ENCODE assay signal across 25 mouse cellular contexts in the genomic region with DNA sequence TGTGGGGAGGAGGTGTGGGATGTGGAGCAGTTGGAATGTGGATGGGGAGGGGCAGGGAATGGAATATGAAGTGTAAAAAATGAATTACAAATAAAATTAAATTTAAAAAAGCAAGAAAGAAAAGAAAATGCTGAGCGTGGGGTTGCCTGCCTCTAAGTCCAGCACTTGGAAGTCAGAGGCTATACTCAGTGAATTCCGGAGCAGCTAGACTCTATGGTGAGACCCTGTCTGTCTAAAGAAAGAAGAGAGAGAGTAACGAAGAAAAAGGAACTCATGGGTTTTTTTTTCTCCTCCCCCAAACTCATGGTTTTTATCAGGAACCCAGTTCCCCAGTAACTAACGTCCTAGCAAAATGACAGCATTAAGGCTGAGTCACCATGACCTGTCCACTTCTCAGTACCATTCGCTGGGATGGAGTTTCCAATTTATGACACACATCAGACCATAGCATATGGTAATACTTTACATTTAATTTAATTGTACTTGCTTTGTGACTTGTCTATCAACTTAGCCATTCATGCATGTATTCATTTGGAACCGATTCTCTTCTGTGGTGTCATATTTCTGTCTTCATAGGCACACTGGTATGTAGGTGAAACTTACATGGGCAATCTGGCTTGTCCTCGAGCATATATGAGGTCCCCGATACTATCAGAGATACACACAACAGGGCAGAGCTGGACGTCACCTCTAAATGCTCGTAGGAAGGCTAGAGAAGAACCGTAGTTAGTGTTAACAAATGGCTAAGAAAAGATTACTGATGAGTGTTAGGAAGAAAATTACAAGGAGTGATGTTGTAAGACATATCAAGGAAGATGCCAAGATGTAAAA. TPM values are rescaled to one million over a fixed set of nuclear protein-coding genes. Genes with fewer than 3 reads are reported as not detected.
DNase-seq lines count a peak whose midpoint lies in the region; ATAC-seq and TF ChIP-seq lines count a peak whose summit lies in the region.
"Had no signal": no experiment of that assay in that cellular context is flagged by ENCODE, and none has a peak within 500 bp of the region (broad histone marks: within the 10 kb centered on the region; RNA-seq: fewer than 3 reads in every experiment).

No protein-coding gene starts in this region.

- no peak overlapping the region for H3ac ChIP-seq in C2C12 (ENCODE audit: control insufficient read depth, insufficient read length, low read depth)

- H3K79me3 ChIP-seq in C2C12 (ENCODE audit: low read depth), result no peaks in the 10 kb centered on the region

- no peak for TF ChIP-seq CTCF in C2C12 (IDR thresholded peaks at IDR 0.05; ENCODE audit: control insufficient read depth, insufficient read depth, insufficient read length)

- peak; percentile 61 for DNase-seq in 3T3-L1 (ENCODE audit: low read depth, low spot score)
- no peak for DNase-seq in retina, embryonic 14.5 days (ENCODE audit: low spot score)
- no peak for DNase-seq in testis, postnatal 14 days (ENCODE audit: low spot score)
- no peak for DNase-seq in adrenal gland, postnatal 25 days
- DNase-seq: adrenal gland, adult 8-10 months; cerebellum, adult 2 months; cerebellum, postnatal 25 days; gastrocnemius, postnatal 10 days; heart, postnatal 10 days; kidney, postnatal 4 days; lung, embryonic 14.5 days; lung, postnatal 4 days; right cerebral cortex, adult 18-20 months had no signal

- H3K36me3 ChIP-seq in C2C12 (ENCODE audit: control insufficient read depth, insufficient read depth), result no peaks in the 10 kb centered on the region
- no peaks in the 10 kb centered on the region for H3K36me3 ChIP-seq in liver, embryonic 15.5 days (replicated peaks)
- H3K36me3 ChIP-seq: hindbrain, embryonic 10.5 days; limb, embryonic 13.5 days; midbrain, embryonic 15.5 days; neural tube, embryonic 13.5 days had no signal

- no peaks in the 10 kb centered on the region for H3K79me2 ChIP-seq in C2C12 (ENCODE audit: control insufficient read depth, insufficient read depth)

- H3K4me3 ChIP-seq in C2C12 (ENCODE audit: insufficient read depth, poor library complexity, severe bottlenecking), result no peak overlapping the region
- H3K4me3 ChIP-seq in liver, embryonic 15.5 days (replicated peaks), result no peak overlapping the region
- H3K4me3 ChIP-seq: hindbrain, embryonic 10.5 days; limb, embryonic 13.5 days; midbrain, embryonic 15.5 days; myocyte; neural tube, embryonic 13.5 days had no signal

- peak; percentile 52; the same call in 1 of the 2 replicates for ATAC-seq in erythroblast, adult 5-6 weeks (replicated peaks; ENCODE audit: low FRiP score, poor library complexity, severe bottlenecking)
- peak; percentile 71 for ATAC-seq in liver, embryonic 15.5 days (ENCODE audit: insufficient read depth)
- ATAC-seq: forebrain, embryonic 16.5 days; hindbrain, embryonic 16.5 days; intestine, embryonic 16.5 days; midbrain, embryonic 15.5 days had no signal

- no peaks in the 10 kb centered on the region for H3K27me3 ChIP-seq in C2C12 (ENCODE audit: control insufficient read depth, insufficient read depth, insufficient read length)
- H3K27me3 ChIP-seq in liver, embryonic 15.5 days, result no peaks in the 10 kb centered on the region
- H3K27me3 ChIP-seq: limb, embryonic 13.5 days; midbrain, embryonic 15.5 days; neural tube, embryonic 13.5 days had no signal

- H3K9ac ChIP-seq in liver, embryonic 15.5 days, result no peak overlapping the region
- H3K9ac ChIP-seq: limb, embryonic 13.5 days; lung, embryonic 14.5 days; midbrain, embryonic 15.5 days; neural tube, embryonic 13.5 days had no signal

- no peaks in the 10 kb centered on the region for H3K9me3 ChIP-seq in liver, embryonic 15.5 days (replicated peaks)
- H3K9me3 ChIP-seq: hindbrain, embryonic 10.5 days; limb, embryonic 13.5 days; midbrain, embryonic 15.5 days; neural tube, embryonic 13.5 days had no signal

- peaks cover 13% of the 10 kb centered on the region for H3K4me1 ChIP-seq in liver, embryonic 15.5 days (replicated peaks)
- H3K4me1 ChIP-seq: limb, embryonic 13.5 days; midbrain, embryonic 15.5 days; neural tube, embryonic 13.5 days had no signal

- no peak overlapping the region for H3K4me2 ChIP-seq in liver, embryonic 15.5 days
- H3K4me2 ChIP-seq: heart, embryonic 11.5 days; limb, embryonic 13.5 days; lung, embryonic 14.5 days; midbrain, embryonic 15.5 days; neural tube, embryonic 13.5 days had no signal

- peak overlapping the region; percentile 45; the same call in 1 of the 2 replicates for H3K27ac ChIP-seq in liver, embryonic 15.5 days (replicated peaks)
- H3K27ac ChIP-seq: hindbrain, embryonic 10.5 days; limb, embryonic 13.5 days; midbrain, embryonic 15.5 days; neural tube, embryonic 13.5 days had no signal

- WGBS in liver, embryonic 15.5 days (ENCODE audit: insufficient replicate concordance), result 60% methylated on average over 11 of the region's 11 CpGs

TF ChIP-seq in C2C12, 6 proteins besides CTCF, POLR2A, EP300 and RAD21:
- TF ChIP-seq MAX (IDR thresholded peaks at IDR 0.05), result no peak
- peak; percentile 66 for TF ChIP-seq FOSL1 (IDR thresholded peaks at IDR 0.05; ENCODE audit: insufficient read depth, low read length, poor library complexity, severe bottlenecking)

RNA-seq across cellular contexts. Expression of a gene that starts 14.4 kb away (rescaled TPM):
- 5.5 TPM for polyA plus RNA-seq in C2C12 (2012; fragmentation: generic; extraction: Trizol)
- 1.9 and 9.0 TPM in 2 replicates for total RNA-seq in erythroblast, adult 5-6 weeks (2015; ENCODE audit: low replicate concordance)
- 6.5 and 13.9 TPM in 2 replicates for total RNA-seq in erythroblast, adult 5-6 weeks (2017; ENCODE audit: low replicate concordance)
- 13.3 and 13.5 TPM in 2 replicates for polyA plus RNA-seq in liver, embryonic 15.5 days (2015; fragmentation: Nextera tagmentation; extraction: Ambion mirVana)
- 10.4 and 12.4 TPM in 2 replicates for total RNA-seq in adrenal gland, postnatal 25 days (2021)
